In genomic region chr3:36004028-36004895, GRCm38 (mm10) we compare ENCODE assay signal across 12 mouse cellular contexts. TPM values are rescaled to one million over a fixed set of nuclear protein-coding genes. Genes with fewer than 3 reads are reported as not detected.
DNase-seq lines count a peak whose midpoint lies in the region; ATAC-seq and TF ChIP-seq lines count a peak whose summit lies in the region.
"Had no signal": no experiment of that assay in that cellular context is flagged by ENCODE, and none has a peak within 500 bp of the region (broad histone marks: within the 10 kb centered on the region; RNA-seq: fewer than 3 reads in every experiment).

No protein-coding gene starts in this region.

- H3K27me3 ChIP-seq in hindbrain, postnatal 0 days (ENCODE audit: insufficient read depth, low read length): no peaks in the 10 kb centered on the region
- no peaks in the 10 kb centered on the region for H3K27me3 ChIP-seq in hindbrain, embryonic 10.5 days (ENCODE audit: insufficient read depth, poor library complexity, severe bottlenecking)
- no peaks in the 10 kb centered on the region for H3K27me3 ChIP-seq in splenic B cell, adult 2 months (ENCODE audit: control insufficient read depth, insufficient read depth, low read length, poor library complexity, severe bottlenecking)
- H3K27me3 ChIP-seq: midbrain, embryonic 12.5 days had no signal

- H3K4me2 ChIP-seq in hindbrain, postnatal 0 days (ENCODE audit: low read depth, low read length): no peak overlapping the region
- H3K4me2 ChIP-seq: hindbrain, embryonic 14.5 days; midbrain, embryonic 12.5 days had no signal

- WGBS in hindbrain, postnatal 0 days: 42% methylated on average over 4 of the region's 4 CpGs
- WGBS in hindbrain, embryonic 10.5 days: 90% methylated on average over 4 of the region's 4 CpGs

- H3K4me1 ChIP-seq in hindbrain, postnatal 0 days (ENCODE audit: insufficient read depth, low read length): no peaks in the 10 kb centered on the region
- peaks cover 7% of the 10 kb centered on the region; the same call in 1 of the 2 replicates for H3K4me1 ChIP-seq in hindbrain, embryonic 10.5 days (replicated peaks)

- H3K36me3 ChIP-seq in hindbrain, postnatal 0 days (ENCODE audit: insufficient read depth, low read length): no peaks in the 10 kb centered on the region
- H3K36me3 ChIP-seq in hindbrain, embryonic 10.5 days: no peaks in the 10 kb centered on the region
- no peaks in the 10 kb centered on the region for H3K36me3 ChIP-seq in splenic B cell, adult 2 months (ENCODE audit: control insufficient read depth, insufficient read depth, low read length, poor library complexity, severe bottlenecking)
- H3K36me3 ChIP-seq: G1E; midbrain, embryonic 12.5 days had no signal

- TF ChIP-seq CTCF in hindbrain, postnatal 0 days (IDR thresholded peaks at IDR 0.05; ENCODE audit: low read depth): no peak

- no peaks in the 10 kb centered on the region for H3K9me3 ChIP-seq in hindbrain, postnatal 0 days (ENCODE audit: low read length)
- peaks cover 3% of the 10 kb centered on the region; the same call in 1 of the 2 replicates for H3K9me3 ChIP-seq in hindbrain, embryonic 10.5 days
- H3K9me3 ChIP-seq: G1E; midbrain, embryonic 12.5 days had no signal

- H3K4me3 ChIP-seq in hindbrain, postnatal 0 days (ENCODE audit: low read length): no peak overlapping the region
- H3K4me3 ChIP-seq in hindbrain, embryonic 10.5 days: no peak overlapping the region
- H3K4me3 ChIP-seq: midbrain, embryonic 12.5 days had no signal

- DNase-seq in hindbrain, postnatal 0 days (ENCODE audit: low spot score): peak; percentile 59
- no peak for DNase-seq in hindbrain, embryonic 10.5 days (ENCODE audit: low spot score)
- peak; percentile 8 for DNase-seq in right cerebral cortex, postnatal 4 days
- DNase-seq in right cerebral cortex, adult 18-20 months: no peak
- DNase-seq in cerebellum, adult 8-10 months: peak; percentile 25
- peak; percentile 12 for DNase-seq in splenic B cell, adult 2 months (ENCODE audit: low read depth, low spot score)
- DNase-seq in thymus, postnatal 14 days: no peak
- no peak for DNase-seq in embryo, embryonic 10.5 days (ENCODE audit: low spot score)

- H3K27ac ChIP-seq in hindbrain, postnatal 0 days: no peak overlapping the region
- H3K27ac ChIP-seq in hindbrain, embryonic 10.5 days: no peak overlapping the region
- H3K27ac ChIP-seq: hindbrain, embryonic 14.5 days; midbrain, embryonic 12.5 days had no signal

- no peak overlapping the region for H3K9ac ChIP-seq in hindbrain, postnatal 0 days (replicated peaks; ENCODE audit: low read length)
- H3K9ac ChIP-seq: hindbrain, embryonic 14.5 days; midbrain, embryonic 12.5 days had no signal

- ATAC-seq in hindbrain, postnatal 0 days: no peak

RNA-seq across cellular contexts. Expression of gene Mccc1, which starts 3.8 kb away (rescaled TPM):
- total RNA-seq in hindbrain, postnatal 0 days (2014; rRNA removed): 4.5 and 6.0 TPM in 2 replicates
- 22.3 and 25.7 TPM in 2 replicates for polyA plus RNA-seq in hindbrain, postnatal 0 days (2015; fragmentation: Nextera tagmentation; extraction: Ambion mirVana)
- 29.9 and 35.4 TPM in 2 replicates for polyA plus RNA-seq in hindbrain, embryonic 10.5 days (2016; fragmentation: Nextera tagmentation; extraction: Ambion mirVana)

RNA-seq across cellular contexts. Expression of gene Ccdc144b, which starts 49.1 kb away (rescaled TPM):
- total RNA-seq in hindbrain, postnatal 0 days (2014; rRNA removed): not detected in 2 replicates
- not detected in 2 replicates for polyA plus RNA-seq in hindbrain, postnatal 0 days (2015; fragmentation: Nextera tagmentation; extraction: Ambion mirVana)
- polyA plus RNA-seq in hindbrain, embryonic 10.5 days (2016; fragmentation: Nextera tagmentation; extraction: Ambion mirVana): not detected in 2 replicates
- total RNA-seq: left cerebral cortex, postnatal 25 days had no signal
- polyA plus RNA-seq: G1E; hindbrain, embryonic 14.5 days; midbrain, embryonic 12.5 days had no signal

Comparison
In these comparisons a context has a peak if more than half of its experiments do, and no peak if none do; other contexts are left out.
1. DNase-seq: peak in hindbrain, postnatal 0 days (single experiment), right cerebral cortex, postnatal 4 days (single experiment), cerebellum, adult 8-10 months (single experiment) and splenic B cell, adult 2 months (single experiment); none in hindbrain, embryonic 10.5 days (single experiment), right cerebral cortex, adult 18-20 months (single experiment), thymus, postnatal 14 days (single experiment) and embryo, embryonic 10.5 days (single experiment).